Mouse (Mus musculus): ENCODE measurements at regions not wholly inside any gene's neighbourhood (a gene's known extent, or its start where the extent isn't known, plus 50 kb on each side); places are given as distances from the start of the nearest gene placed in this dataset.

DNA sequence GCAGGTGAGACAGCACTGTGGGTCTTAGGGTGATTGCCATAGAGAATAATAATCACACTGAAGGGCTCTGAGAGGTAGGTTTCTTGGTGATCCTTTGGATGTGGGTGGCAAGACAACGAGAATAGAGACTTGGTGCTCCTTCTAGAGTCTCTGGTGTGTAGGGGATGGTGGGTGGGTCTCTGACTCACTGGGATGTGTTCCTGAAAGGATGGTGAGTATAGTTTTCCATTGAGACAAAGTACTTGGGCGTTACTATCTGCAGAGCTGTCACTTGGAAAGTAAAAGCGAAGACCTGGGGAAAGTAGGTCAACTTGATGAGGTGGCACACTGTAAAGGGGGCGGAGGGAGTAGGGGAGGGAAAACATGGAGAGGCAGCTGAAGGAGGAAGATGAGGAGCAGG is 191.3 kb downstream of the Gm11011 start:
- TF ChIP-seq CTCF (IDR thresholded peaks at IDR 0.05) (no peak), POLR2A (IDR thresholded peaks at IDR 0.05; ENCODE audit: insufficient read depth, low read depth, low read length) (no peak)

Data from heart, adult 2 months (tissue).